Mouse (Mus musculus): ENCODE measurements at regions not wholly inside any gene's neighbourhood (a gene's known extent, or its start where the extent isn't known, plus 50 kb on each side); places are given as distances from the start of the nearest gene placed in this dataset.

DNA sequence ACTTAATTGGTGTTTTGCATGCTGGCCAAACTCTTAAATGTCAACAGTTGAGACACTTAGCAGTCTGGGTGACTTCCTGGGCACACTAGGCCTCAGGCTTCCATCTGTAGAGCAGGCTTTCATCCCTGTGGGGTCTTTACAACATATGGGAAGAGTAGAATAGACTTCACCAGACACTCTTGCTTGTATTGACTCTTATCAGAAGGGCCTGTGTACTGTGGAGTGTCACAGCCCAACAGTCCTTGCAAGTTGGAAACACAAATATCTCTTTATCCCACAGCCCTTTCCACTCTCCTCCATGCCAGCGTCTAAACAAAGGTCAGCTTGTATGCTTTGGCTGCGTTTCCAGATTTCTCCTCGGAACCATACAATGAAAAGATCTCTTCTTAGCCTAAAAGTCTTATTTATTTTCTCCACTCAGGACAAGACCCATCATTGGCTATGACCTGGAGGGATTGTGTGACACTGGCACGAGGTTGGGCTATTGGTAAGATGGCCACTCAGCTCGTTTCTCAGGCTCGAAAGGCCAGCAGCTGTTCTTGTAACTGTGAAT lies 50.6 kb upstream of the Itga6 start:
- TF ChIP-seq POLR2A (IDR thresholded peaks at IDR 0.05; ENCODE audit: borderline replicate concordance, control insufficient read depth, low read depth, low read length) (no peak), CTCF (IDR thresholded peaks at IDR 0.05; ENCODE audit: control insufficient read depth, insufficient read depth, low read length) (no peak)
